Mouse (Mus musculus) megakaryocyte-erythroid progenitor cell, adult 5-6 weeks (primary cell): ENCODE results near the gene Mier2. TPM values are rescaled to one million over a fixed set of nuclear protein-coding genes. Genes with fewer than 3 reads are reported as not detected.
A peak's percentile ranks its signal among the peaks of the same experiment; 100 is the strongest.

ENCODE experiments used
- ATAC-seq: replicated peaks from 2 replicates; pipeline ENCODE4 v1.8.0; 2016; ENCODE audit warnings: mild to moderate bottlenecking, inconsistent platforms; ENCODE audit not compliant: severe bottlenecking, poor library complexity, low FRiP score, low TSS enrichment
- total RNA-seq, 2 experiments: library from RNA; stranded (forward) in 1 of 2; stranded (reverse) in 1 of 2; fragments of 200-1000, 215-1000 nt in 1 of 2; fragments of >200 nt in 1 of 2; fragmentation: Nextera tagmentation in 1 of 2; gene quantifications; 2 replicates each; pipeline ENCODE4 v1.2.3; 2014 to 2017

The Mier2 gene
- total RNA-seq, 2 experiments from 2014 or later, result 2.1 to 8.5 TPM

DNA sequence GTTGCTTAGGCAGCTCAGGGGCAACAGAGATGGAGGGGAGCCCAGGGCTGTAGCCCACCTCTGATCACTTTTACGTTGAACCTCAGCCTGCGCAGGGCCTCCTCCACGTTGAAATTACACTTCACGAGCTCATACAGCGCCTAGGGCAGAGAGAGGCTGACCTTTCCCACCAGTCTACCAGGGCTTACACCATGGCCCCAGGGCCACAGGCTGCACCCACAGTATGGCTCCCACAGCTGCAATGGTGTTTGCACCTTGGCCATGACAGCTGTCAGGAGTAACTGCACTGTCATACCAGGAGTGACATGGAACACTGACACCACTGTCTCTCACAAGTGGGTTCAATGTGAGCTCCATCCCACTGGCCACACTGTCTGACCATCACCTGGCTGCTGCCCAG, 10.4 kb downstream of the Mier2 start:
- ATAC-seq, result no peak

DNA sequence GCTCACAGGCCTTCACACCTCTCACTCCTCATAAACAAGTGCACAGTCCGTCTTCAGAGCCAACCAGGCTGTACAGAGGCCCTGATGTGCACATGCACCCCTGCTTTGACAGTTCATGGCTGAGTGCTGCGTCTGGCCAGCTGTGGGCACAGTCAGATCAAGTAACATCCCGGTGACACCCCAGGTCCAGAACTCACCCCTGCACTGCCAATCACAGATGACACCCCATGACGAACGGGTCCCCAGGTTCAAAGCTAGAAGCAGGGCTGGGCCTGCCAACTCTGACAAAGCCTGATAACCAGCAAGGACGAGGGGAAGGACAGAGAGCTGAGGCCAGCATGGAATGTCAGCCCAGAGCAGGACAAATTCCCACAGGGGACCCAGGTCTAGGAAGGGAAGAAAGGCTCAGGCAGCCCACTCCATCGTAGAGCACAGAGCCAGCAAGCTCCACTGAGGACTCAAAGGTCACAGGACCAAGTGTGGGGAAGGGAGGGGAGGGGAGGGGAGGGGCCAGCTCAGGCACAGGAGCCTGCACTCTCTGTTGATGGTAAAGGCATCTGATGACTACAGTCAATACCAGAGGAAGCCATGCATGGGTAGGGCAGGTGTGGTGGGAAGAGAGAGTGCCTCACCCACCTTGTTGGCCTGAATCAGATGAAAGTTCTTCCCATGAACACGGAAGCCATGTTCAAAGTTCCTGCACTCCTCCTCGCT, 11.0 kb downstream of the Mier2 start:
- ATAC-seq, result no peak

DNA sequence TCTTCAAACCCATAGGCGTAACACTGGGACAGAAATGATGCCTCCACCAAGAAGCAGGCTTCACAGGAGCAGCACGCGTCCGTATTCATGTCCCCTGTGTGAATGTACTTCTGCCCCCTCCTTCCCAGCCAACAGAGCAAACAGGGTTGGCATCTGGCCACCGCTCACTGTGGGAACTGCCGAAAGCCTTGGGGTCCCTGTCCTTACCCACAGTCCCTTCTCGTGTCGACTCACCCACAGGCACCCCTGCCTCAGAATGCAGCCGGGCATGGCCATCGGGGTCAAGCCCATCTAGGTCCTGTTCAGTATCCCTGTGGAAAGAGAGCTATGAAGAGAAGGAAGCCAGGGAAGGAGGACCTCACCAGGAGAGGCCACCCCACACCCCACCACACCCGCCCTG, 12.8 kb downstream of the Mier2 start:
- no peak for ATAC-seq

DNA sequence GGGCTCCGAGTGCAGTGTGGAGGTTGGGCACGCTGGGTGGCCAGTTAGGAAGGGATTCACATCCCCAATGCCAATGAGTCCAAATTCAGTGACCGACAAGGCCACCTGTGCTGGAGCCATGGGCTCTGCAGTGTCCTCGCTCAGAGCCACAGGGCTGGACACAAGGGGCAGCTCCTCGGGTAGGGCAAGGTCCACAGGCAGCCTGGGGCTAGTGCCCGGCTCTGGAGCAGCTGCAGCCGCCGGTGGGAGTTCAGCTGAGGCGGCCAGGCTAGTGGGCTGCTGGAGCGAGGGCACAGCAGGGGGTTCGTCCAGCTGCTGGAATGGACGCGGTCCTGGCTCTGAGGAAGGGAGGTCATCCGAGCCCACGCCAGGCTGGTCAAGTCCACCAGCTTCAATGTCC, 13.5 kb downstream of the Mier2 start:
- ATAC-seq, result no peak

DNA sequence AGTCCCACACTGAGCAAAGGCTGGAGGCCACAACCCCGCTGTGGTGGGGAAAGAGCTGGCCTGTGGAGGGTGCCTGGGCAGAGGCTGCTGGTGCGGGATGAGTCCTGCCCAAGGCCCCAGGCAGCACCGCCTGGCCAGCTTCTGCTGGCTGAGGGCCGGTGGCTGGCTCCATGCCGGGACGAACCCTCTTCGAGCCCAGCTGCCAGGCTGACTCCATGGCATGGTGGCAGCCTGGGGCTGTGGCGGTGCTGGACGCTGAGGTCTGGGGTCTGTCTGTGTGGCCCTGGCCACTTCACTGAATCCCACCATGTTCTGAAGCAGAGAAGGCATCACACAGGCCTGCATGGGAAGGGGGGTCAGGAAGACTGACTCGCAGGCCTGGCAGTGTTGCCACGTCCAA, 14.3 kb downstream of the Mier2 start:
- no peak for ATAC-seq

DNA sequence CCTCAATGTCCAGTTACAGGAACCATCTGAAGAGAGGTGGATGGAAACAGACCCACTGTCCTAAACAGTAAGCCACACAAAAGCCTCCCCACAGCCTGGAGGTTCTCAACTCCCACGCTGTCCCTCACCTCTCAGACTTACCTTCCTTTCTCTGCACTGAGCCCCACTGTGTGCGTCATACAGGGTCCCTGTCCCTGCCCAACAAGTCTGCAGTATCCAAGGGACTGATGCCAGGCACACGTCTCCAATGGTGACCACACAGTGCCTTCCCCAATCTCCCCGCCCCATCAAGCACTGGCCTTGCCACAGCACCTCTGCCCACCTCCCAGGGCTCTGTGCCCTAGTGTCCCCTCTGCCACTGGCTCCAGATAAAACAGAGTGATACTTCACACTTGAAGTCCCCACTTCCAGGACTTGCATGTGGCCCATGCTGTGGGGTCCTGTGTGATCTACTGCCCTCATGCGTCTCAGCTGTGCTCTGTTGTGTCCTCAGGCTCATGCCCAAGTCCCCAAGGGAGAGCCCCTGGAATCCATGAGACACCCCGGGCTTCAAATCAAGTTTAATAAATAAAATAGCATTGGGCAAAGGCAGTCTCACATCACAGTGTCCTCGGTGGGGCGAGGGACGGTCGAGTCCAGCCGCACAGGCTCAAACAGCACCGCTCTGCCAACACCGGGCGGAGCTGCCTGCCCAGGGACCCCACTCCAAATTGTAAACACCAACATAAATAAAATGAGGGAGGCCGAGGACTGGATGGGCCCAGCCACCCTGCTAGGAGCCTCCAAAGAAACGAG, 15.1 kb downstream of the Mier2 start:
- no peak for ATAC-seq

DNA sequence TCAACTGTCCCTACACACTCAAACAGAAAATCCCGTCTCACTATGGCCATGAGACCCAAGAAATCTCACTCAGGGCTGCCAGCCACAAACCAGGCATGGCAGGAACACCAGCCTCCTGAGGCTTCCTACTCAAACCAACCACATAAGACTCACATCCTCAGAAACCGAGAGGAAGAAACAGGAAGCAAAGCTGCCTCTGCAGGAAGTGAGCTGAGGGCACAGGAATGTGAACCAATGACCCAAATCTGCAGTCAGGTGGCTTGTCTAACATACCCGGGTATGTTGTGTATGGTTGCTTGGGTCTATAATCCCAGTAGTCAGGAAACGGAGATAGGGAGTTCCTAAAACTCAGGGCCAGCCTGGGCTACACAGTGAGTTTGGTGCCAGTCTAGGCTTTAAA, 16.1 kb downstream of the Mier2 start:
- no peak for ATAC-seq

DNA sequence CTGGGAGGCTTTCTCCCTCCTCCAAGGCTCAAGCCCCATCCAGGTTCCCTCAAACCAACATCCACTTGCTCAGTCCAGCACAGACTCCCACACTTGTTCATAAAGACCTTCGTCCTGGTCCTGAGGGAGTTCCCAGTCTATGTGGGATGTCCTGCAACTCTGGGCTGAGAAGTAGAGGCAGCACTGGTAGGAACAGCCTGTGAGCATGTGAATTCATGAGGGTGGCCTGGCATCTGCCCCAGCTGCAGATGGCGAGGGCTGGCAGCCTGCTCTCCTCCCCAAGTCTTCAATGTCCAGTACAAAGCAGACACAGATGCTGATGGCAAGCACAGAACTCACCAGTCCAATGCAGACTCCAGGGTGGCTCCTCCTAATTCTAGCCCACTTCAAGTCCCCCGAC, 16.7 kb downstream of the Mier2 start:
- no peak for ATAC-seq

DNA sequence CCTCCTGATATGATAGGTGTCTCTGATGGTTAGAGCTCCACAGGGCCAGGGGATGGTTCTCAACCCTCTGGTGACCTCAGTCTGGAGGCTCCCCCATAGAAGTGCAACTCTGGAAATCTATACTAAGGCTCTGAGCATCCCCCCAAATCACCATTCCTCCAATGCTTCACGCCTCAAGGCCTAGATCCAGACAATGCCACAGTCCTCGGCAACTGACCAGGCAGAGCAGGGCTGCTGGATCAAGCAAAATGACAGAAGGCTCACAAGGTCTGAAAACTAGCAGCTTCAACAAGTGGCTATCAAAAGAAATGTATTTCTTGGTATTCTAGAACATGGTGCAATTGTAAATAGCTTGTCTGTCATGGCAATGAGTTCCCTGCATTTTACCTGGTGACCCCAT, 17.2 kb downstream of the Mier2 start:
- no peak for ATAC-seq

DNA sequence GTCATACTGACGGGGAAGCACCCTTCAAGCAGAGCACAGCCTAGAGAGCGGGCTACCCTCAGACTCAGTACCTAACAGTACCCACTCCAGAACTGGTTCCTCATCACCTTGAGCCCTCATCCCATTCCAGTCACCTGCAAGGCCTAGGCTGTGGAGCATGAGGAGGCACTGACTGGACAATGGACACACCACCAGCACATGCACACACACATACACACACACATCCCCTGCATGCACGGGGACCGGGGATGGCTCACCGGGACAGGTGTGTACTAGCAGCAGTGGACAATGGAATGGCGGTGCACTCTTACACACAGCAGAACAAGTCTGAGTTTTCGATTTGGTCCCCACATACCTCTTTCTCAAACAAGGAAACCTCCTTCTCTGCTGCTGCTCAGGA, 17.7 kb downstream of the Mier2 start:
- no peak for ATAC-seq

DNA sequence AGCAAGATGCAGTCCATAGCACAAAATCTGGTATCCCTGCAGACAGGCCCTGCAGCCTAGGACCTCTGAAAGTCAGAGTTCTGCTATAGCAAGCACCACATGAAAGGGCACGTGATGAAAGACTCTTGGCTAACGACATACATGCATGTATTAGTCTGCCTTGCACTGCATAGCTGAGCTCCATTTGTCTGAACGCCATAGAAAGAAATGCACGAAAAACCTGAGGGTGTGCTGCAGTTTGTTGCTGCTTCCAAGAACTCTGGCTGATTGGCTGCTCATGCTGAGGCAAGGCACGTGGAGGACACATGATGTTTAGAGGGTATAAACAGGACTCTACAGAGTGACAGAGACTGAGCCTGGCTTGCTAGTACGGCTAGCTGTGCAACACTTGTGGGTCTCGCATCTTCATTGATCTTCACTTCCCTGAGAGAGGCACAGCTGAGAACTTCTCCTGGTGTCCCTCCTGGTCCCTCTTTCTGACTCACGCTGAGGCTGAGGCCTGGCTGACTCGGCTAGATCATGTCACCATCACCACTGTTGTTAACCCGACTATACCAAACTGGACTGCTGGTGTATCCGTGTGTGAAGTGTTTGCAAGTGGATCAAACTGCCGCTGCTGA, 18.4 kb downstream of the Mier2 start:
- no peak for ATAC-seq

DNA sequence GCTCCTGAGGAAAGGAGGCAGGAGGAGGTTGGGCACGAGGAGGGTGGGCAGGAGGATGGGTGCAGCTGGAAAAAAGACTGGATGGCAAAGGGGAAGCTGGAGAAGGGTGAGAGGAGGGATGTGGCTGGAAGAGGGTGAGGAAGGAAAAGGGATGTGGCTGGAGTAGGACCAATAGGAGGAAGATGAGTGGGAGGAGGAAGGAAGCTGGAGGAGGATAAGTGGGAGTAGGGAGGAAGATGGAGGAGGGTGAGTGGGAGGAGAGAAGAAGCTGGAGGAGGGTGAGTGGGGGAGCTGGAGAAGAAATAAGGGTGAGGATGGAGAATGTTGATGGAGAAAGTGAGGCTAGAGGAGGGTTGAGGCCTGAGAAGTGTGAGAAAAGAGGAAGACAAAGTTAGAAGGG, 19.6 kb downstream of the Mier2 start:
- ATAC-seq, result no peak

DNA sequence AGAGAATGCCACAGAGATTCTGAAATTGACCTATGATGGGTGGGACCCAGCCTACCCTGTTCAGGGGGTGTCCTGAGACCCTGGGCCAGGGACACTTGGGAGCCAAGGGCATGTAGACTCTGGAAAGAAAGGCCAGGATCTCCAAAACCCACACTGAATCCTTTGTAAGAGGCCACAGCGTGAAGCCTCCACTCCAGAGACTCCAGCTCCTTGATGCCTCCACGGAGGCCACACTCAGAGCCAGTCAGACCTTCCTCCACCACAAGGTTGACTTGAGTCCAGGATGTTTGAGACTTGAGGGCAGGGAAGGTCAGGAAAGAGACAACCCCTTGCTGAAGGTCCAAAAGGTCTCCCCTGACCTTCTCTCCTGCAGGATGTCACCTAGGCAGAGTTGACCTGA, 20.6 kb downstream of the Mier2 start:
- ATAC-seq, result no peak

DNA sequence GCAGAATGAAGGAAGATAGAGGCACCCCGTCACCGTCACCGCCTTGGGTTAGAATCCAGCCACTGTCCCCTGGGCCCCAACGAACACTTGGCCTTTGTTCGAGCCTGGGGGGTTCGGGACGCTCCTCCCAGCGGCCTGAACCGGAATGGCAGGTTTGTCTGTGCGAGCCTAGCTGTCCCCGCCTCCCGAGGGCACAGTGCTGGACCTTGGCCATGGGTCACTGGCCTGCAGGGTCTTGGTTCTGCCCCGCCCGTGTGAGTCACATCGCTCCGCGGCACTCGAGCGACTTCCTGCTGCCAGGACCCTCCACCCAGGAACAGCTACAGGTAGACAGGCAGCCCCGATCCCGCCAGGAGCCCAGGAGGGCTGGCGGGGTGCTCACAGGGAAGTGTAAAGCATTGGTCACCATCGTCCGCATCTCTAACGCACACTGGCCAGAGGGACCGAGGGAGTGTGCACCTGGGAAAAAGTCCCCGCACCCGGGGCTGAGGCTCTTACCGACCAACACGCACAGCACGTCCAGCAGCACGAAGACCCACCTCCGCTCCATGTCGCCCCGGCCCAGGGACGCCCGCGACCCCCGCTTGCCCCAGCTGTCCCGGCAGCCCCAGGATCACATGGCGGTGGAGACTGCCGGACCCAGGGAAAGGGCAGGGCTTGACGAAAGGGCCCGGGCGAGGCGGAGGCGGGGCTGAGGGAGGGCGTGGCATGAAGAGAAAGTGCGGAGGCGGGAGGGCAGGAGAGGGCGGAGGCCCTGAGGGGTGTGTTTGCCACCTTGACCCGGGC, 21.7 kb downstream of the Mier2 start, which contains the start of gene Plpp2:
Plpp2 (minus strand) TSS at position 671 of the 786 bp plus-strand sequence.
- ATAC-seq, result peak; percentile 88

DNA sequence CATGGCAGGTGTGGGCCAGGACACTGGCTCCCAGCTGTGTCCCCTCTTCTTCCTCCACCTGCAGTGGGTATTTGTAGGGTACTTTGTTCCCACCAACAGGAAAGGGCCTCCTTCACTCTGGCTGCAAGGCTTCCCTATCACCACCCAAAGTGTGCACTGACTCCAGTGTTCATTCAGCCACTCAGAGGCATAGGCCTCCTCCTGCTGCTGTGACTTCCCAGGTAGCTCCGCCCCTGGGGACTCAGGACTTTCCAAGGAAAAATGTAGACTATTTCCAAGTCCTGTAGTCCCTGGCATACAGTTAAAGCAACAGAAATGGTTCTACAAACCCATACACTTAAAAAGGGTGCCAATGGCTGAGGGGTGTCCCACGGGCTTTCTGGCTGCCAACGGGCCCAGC, 22.3 kb downstream of the Mier2 start:
- no peak for ATAC-seq

DNA sequence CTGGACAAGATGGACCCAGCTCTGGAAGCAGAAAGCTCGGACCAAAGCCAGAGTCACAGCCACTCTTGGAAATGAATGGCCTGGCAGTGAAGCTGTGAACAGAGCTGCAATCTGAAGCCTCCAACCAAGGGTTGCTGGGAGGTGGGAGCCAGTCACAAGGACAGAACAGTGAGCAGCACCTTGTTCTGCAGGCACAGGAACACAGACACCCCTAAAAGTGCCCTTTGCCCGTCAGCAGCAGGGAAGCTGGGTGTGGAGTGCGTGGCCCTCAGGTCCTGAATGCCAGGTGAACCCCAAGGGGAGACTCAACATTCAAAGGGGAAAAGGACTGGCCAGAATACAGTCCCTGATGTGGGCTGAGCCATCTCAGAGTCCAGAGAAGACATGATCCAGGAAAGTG, 23.4 kb downstream of the Mier2 start:
- no peak for ATAC-seq

DNA sequence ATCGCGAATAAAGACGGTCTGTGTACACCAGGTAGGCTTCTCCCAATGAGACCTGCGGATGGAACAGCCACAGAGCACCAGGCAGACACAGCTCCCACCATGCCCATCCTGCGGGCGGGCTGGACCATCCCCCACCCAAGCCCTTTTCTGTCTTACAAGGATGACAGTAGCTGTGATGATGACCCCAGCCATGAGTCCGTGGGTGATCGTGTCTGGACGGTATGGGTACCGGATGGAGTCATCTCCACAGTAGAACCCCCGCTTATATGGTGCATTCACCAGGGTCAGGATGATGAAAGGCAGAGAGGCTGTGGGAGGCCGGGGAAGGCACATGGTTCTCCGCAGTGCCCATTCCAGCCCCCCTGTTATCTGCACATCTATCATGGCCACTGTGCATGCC, 24.3 kb downstream of the Mier2 start:
- no peak for ATAC-seq

DNA sequence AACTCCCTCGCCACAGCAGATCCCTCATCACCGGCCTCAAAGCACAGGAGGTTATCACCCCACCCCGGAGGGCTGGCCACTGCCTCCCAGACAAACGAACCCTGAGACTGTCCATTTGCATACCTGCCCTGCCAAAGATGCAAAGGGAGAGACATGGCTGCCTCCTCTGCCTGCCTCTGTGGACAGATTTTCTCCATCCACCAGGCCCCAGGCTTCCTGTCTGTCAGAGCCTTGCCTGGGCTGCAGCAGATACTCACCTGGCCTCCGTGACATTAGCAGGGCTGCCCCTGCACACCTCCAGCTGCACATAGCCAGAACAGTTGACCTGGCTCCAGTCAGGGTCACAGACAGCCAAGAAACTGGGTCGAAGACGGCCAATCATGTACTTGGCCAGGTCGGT, 24.8 kb downstream of the Mier2 start:
- ATAC-seq, result no peak

DNA sequence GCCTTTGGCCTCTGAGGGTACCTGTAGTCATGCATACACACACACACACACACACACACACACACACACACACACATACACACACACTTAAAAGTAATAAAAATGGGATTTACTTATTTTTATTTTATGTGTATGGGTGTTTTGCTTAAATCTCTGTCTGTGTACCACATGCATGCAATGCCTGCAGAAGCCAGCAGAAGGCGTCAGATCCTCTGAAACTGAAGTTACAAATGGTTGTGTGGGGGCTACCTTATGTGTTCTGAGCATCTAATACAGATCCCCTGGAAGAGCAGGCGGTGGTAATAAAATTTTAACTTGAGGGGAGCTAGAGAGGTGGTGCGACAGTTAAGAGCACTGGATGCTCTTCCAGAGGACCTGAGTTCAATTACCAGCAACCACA, 26.9 kb downstream of the Mier2 start:
- ATAC-seq, result no peak

DNA sequence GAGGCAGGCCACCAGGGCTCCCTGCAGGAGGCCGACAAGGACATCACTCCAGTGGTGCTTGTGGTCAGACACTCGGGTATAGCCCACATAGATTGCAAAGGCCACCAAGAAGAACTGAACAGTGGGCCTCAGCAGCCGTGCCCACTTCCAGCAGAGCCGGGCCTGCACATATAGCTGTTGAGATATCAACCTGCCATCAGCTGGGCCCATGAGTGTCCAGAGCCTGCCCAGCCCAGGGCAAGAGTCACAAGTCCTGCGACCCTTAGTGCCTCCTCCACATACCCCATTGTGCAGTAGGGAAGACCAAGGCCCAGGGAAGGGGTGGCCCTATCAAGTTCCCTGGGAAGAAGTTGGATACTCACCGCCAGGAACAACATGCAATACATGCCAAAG, 27.6 kb downstream of the Mier2 start:
- ATAC-seq, result no peak
